Mouse (Mus musculus) bone marrow, adult 2 months (tissue): ENCODE data around the gene Stkld1. TPM values are rescaled to one million over a fixed set of nuclear protein-coding genes. Genes with fewer than 3 reads are reported as not detected.

Source experiments
- H3K27ac ChIP-seq: fragments of 200-500 bp; 2 replicates; pipeline ENCODE4 v1.5.1; 2012; ENCODE audit warnings: low read depth, mild to moderate bottlenecking, control low read depth, inconsistent platforms, low read length; ENCODE audit not compliant: control insufficient read depth, poor library complexity, insufficient read depth
- H3K4me1 ChIP-seq: fragments of 200-500 bp; 2 replicates; pipeline ENCODE4 v1.6.1; 2011; ENCODE audit warnings: low read length; ENCODE audit not compliant: control insufficient read depth, insufficient read depth
- H3K4me3 ChIP-seq: fragments of 200-500 bp; replicated peaks from 2 replicates; pipeline ENCODE3; 2011; ENCODE audit warnings: mild to moderate bottlenecking, low read depth, low read length, control low read depth; ENCODE audit not compliant: control insufficient read depth
- CTCF ChIP-seq: fragments of 200-500 bp; IDR thresholded peaks from 2 replicates; pipeline ENCODE4 v1.5.1; 2011; ENCODE audit warnings: low read length, control low read depth; ENCODE audit not compliant: control insufficient read depth, insufficient read depth
- POLR2A ChIP-seq: fragments of 200-500 bp; IDR thresholded peaks from 2 replicates; pipeline ENCODE4 v1.6.1; 2011; ENCODE audit warnings: low read depth, mild to moderate bottlenecking, control low read depth, low read length, borderline replicate concordance; ENCODE audit not compliant: control insufficient read depth
- WGBS: fragments of 180-500 bp; shearing (Covaris S2); methylation state at CpG from one replicate; pipeline ENCODE4 v1.1.7; 2018; 5-methylcytosine and 5-hydroxymethylcytosine counted together
- polyA plus RNA-seq: library from polyadenylated mRNA; stranded (reverse); fragments of >200 nt; gene quantifications from 2 replicates; pipeline ENCODE4 v1.2.4, GENCODE M21; 2011; ENCODE audit warnings: low replicate concordance; ENCODE audit not compliant: missing spikeins, insufficient read depth, insufficient read length

The Stkld1 gene
- polyA plus RNA-seq, 1 experiment, result 0.70 TPM

- no peak overlapping the region for H3K4me3 ChIP-seq
- no peak overlapping the region for H3K27ac ChIP-seq
- WGBS, result 81% methylated on average over 2 of the region's 2 CpGs
- no peak for TF ChIP-seq CTCF
- TF ChIP-seq POLR2A, result no peak
- H3K4me1 ChIP-seq, result peaks cover 4% of the 10 kb centered on the region; the same call in 1 of the 2 replicates
Observed at GRCm38 (mm10) chr2:26905936-26906335, 27.9 kb upstream of the Stkld1 start.

DNA sequence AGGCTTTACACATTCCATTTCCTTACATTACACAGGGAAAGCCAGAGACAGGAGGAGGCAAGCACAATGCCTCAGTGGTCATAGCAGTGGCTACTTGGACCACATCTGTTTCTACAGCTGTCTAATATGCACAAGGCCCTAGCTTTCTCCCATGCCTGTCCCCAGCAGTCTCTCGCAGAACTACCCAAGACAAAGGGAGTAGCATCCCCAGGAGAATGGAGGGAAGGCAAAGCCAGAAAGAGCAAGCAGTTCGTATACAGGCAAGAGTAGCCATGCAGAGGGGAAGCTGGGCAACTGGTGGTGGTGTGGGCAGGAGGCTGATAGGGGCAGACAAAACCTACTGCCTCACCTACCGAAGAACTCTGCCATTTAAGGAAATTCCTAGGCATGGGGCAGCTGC lies 27.4 kb upstream of the Stkld1 start:
- Histone ChIP-seq H3K27ac (no peak overlapping the region), H3K4me1 (peaks cover 5% of the 10 kb centered on the region; the same call in 1 of the 2 replicates), H3K4me3 (no peak overlapping the region)
- 89% methylated on average over 3 of the region's 3 CpGs for WGBS
- TF ChIP-seq POLR2A (no peak), CTCF (no peak)

DNA sequence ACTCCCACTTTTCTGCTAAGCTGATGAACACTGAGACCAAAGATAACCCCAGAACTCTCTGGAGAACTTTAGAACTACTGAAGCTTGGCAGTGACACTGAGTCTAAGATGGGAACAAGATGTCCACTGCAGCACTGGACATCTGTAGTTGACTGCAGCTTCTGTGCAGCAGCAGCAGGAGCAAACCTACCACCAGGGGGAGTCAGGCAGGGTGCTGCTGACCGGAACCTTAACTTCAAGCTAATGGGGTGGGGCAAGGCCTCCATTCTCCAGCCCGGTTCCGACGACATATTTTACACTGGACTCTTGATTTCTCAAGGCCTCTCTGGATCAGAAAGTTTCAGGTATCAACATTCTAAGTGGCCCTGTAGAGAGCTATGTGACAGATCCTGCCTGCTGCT lies 26.7 kb upstream of the Stkld1 start:
- TF ChIP-seq CTCF (peak; percentile 92), POLR2A (no peak)
- no peak overlapping the region for H3K4me3 ChIP-seq
- H3K27ac ChIP-seq, result no peak overlapping the region
- peaks cover 5% of the 10 kb centered on the region; the same call in 1 of the 2 replicates for H3K4me1 ChIP-seq
- 39% methylated on average over 4 of the region's 4 CpGs for WGBS

DNA sequence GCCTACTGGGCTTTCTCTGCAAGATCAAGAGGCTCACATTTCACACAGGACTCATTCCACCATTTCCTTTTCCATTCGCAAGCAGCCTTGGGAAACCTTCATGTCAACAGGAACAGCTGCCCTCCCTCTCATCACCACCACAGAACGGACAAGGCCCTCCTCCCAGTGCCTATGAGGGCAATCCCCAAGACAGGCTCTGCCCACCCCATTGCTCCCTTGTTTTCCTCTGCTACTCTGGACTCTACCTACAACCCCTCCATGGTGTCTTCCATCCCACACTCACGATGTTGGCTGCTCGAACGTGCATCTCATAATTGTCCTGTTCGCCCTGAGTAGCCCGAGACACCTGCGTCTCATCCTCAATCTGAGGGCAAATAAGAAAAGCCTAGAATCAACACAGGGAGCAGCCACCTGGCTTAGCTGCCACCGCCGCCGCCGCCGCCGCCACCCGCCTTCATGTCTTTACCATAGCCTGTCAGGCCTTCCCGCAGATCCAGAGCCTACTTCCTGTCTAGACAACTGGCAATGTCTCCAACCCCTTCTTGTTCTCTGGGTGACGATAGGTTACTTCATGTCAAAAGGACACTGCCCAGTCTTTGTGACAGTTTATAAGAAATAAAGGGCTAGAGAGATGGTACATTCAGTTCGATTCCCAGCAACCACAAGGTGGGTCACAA lies 25.0 kb upstream of the Stkld1 start:
- H3K27ac ChIP-seq, result no peak overlapping the region
- H3K4me1 ChIP-seq, result peaks cover 3% of the 10 kb centered on the region; the same call in 1 of the 2 replicates
- H3K4me3 ChIP-seq, result peak overlapping the region; percentile 11
- TF ChIP-seq CTCF (no peak), POLR2A (no peak)
- WGBS, result 64% methylated on average over 18 of the region's 18 CpGs

GRCm38 (mm10) chr2:26909387-26909784 lies 24.5 kb upstream of the Stkld1 start:
- Histone ChIP-seq H3K27ac (no peak overlapping the region), H3K4me3 (peak overlapping the region; percentile 78), H3K4me1 (peaks cover 3% of the 10 kb centered on the region; the same call in 1 of the 2 replicates)
- TF ChIP-seq POLR2A (no peak), CTCF (no peak)

GRCm38 (mm10) chr2:26910124-26910993 lies 23.5 kb upstream of the Stkld1 start, which contains the start of the genes Med22 and Rpl7a:
TSS of gene Med22 (minus strand) at chr2:26910677.
TSS of gene Rpl7a (plus strand) at chr2:26910764.
- Histone ChIP-seq H3K4me3 (peak within 1 kb of the TSS; percentile 100), H3K27ac (peak within 1 kb of the TSS; percentile 84), H3K4me1 (peaks cover 3% of the 10 kb centered on the region; the same call in 1 of the 2 replicates)
- TF ChIP-seq POLR2A, result peak; percentile 73; the same call in 1 of the 2 replicates
- no peak for TF ChIP-seq CTCF
- under 1% methylated on average over 73 of the region's 74 CpGs for WGBS

GRCm38 (mm10) chr2:26910994-26911765 lies 22.7 kb upstream of the Stkld1 start:
- under 1% methylated on average over 37 of the region's 37 CpGs for WGBS

More at GRCm38 (mm10) chr2:26910994-26911765, 22.7 kb upstream of the Stkld1 start:
- Histone ChIP-seq H3K27ac (peak overlapping the region; percentile 84), H3K4me3 (peak overlapping the region; percentile 100), H3K4me1 (peaks cover 3% of the 10 kb centered on the region; the same call in 1 of the 2 replicates)
- TF ChIP-seq CTCF (no peak), POLR2A (no peak)
